Mouse (Mus musculus) fibroblast of lung, adult 2 months (primary cell): Measurements from ENCODE around the gene Klk13.

ENCODE experiments used
- DNase-seq: peaks from one replicate; pipeline ENCODE4 v3.0.0-alpha.2; 2011; ENCODE audit warnings: low read depth

Gene Klk13

GRCm38 (mm10) chr7:43771916-43772315 is 59.5 kb downstream of the Klk13 start:
- no peak for DNase-seq

- DNase-seq = no peak
Measured at GRCm38 (mm10) chr7:43772901-43773300, 60.5 kb downstream of the Klk13 start.

GRCm38 (mm10) chr7:43774364-43774763 is 62.0 kb downstream of the Klk13 start, which contains the start of gene Klk11:
Gene Klk11, plus strand, starts transcription at chr7:43774604.
- DNase-seq = no peak

- DNase-seq = no peak
Measured at GRCm38 (mm10) chr7:43774802-43775201, 62.4 kb downstream of the Klk13 start.

- DNase-seq = no peak
Measured at GRCm38 (mm10) chr7:43775311-43776057, 63.1 kb downstream of the Klk13 start.

GRCm38 (mm10) chr7:43776506-43776905 is 64.1 kb downstream of the Klk13 start:
- DNase-seq = no peak
